In genomic region chrX:107178742-107179141, GRCm38 (mm10) we compare ENCODE assay signal across 24 mouse cellular contexts. TPM values are rescaled to one million over a fixed set of nuclear protein-coding genes. Genes with fewer than 3 reads are reported as not detected.
A peak's percentile ranks its signal among the peaks of the same experiment; 100 is the strongest.
DNase-seq lines count a peak whose midpoint lies in the region; ATAC-seq and TF ChIP-seq lines count a peak whose summit lies in the region.
"Had no signal": no experiment of that assay in that cellular context is flagged by ENCODE, and none has a peak within 500 bp of the region (broad histone marks: within the 10 kb centered on the region; RNA-seq: fewer than 3 reads in every experiment).

No protein-coding gene starts in this region.

- no peaks in the 10 kb centered on the region for H3K27me3 ChIP-seq in kidney, postnatal 0 days (ENCODE audit: insufficient read depth, low read length)
- H3K27me3 ChIP-seq in kidney, adult 2 months (replicated peaks; ENCODE audit: control insufficient read depth, insufficient read depth, low read length): no peaks in the 10 kb centered on the region
- H3K27me3 ChIP-seq: forebrain, embryonic 12.5 days; limb, embryonic 15.5 days; neural tube, embryonic 13.5 days had no signal

- no peak for TF ChIP-seq CTCF in kidney, postnatal 0 days (IDR thresholded peaks at IDR 0.05; ENCODE audit: low read depth)
- TF ChIP-seq CTCF in kidney, adult 2 months (conservative IDR thresholded peaks at IDR 0.05; ENCODE audit: insufficient read depth, insufficient read length, low read depth, low read length): no peak

- H3K36me3 ChIP-seq in kidney, postnatal 0 days (ENCODE audit: insufficient read depth, low read length): no peaks in the 10 kb centered on the region
- H3K36me3 ChIP-seq in kidney, adult 2 months (ENCODE audit: control insufficient read depth, insufficient read depth, low read length): no peaks in the 10 kb centered on the region
- H3K36me3 ChIP-seq: forebrain, embryonic 12.5 days; limb, embryonic 15.5 days; midbrain, embryonic 10.5 days; neural tube, embryonic 13.5 days had no signal

- H3K4me2 ChIP-seq in kidney, postnatal 0 days (ENCODE audit: low read length): no peak overlapping the region
- H3K4me2 ChIP-seq: forebrain, embryonic 12.5 days; heart, embryonic 11.5 days; limb, embryonic 15.5 days; lung, embryonic 14.5 days; neural tube, embryonic 13.5 days had no signal

- no peaks in the 10 kb centered on the region for H3K9me3 ChIP-seq in kidney, postnatal 0 days (replicated peaks; ENCODE audit: low read length)
- H3K9me3 ChIP-seq: forebrain, embryonic 12.5 days; limb, embryonic 15.5 days; neural tube, embryonic 13.5 days had no signal

- 59% methylated on average over 1 of the region's 1 CpGs for WGBS in kidney, postnatal 0 days
- 21% methylated on average over 1 of the region's 1 CpGs for WGBS in kidney, adult 2 months

- no peaks in the 10 kb centered on the region for H3K4me1 ChIP-seq in kidney, postnatal 0 days (replicated peaks; ENCODE audit: insufficient read depth, low read length)
- no peaks in the 10 kb centered on the region for H3K4me1 ChIP-seq in kidney, adult 2 months (ENCODE audit: control insufficient read depth, insufficient read depth, low read length)
- H3K4me1 ChIP-seq: forebrain, embryonic 12.5 days; limb, embryonic 15.5 days; midbrain, embryonic 10.5 days; neural tube, embryonic 13.5 days had no signal

- no peak overlapping the region for H3K27ac ChIP-seq in kidney, postnatal 0 days
- no peak overlapping the region for H3K27ac ChIP-seq in kidney, adult 2 months (ENCODE audit: insufficient read depth, low read depth, low read length)
- H3K27ac ChIP-seq: forebrain, embryonic 12.5 days; hindbrain, postnatal 0 days; limb, embryonic 15.5 days; midbrain, embryonic 10.5 days; neural tube, embryonic 13.5 days; stomach, postnatal 0 days had no signal

- H3K4me3 ChIP-seq in kidney, postnatal 0 days (replicated peaks; ENCODE audit: low read depth, low read length): no peak overlapping the region
- no peak overlapping the region for H3K4me3 ChIP-seq in kidney, adult 2 months (ENCODE audit: insufficient read depth, low read depth, low read length)
- H3K4me3 ChIP-seq: forebrain, embryonic 12.5 days; limb, embryonic 15.5 days; midbrain, embryonic 10.5 days; neural tube, embryonic 13.5 days had no signal

- ATAC-seq in kidney, postnatal 0 days (replicated peaks; ENCODE audit: low FRiP score, low read depth): no peak
- ATAC-seq in common myeloid progenitor, adult 5-6 weeks (replicated peaks; ENCODE audit: low read depth, poor library complexity, severe bottlenecking): peak; percentile 89
- ATAC-seq in monocyte, adult 5-6 weeks (replicated peaks; ENCODE audit: insufficient number of reproducible peaks, low FRiP score, low TSS enrichment, poor library complexity, severe bottlenecking): peak; percentile 86
- ATAC-seq: hindbrain, postnatal 0 days; Patski had no signal

- H3K9ac ChIP-seq in kidney, postnatal 0 days (ENCODE audit: low read depth, low read length): no peak overlapping the region
- H3K9ac ChIP-seq: forebrain, embryonic 12.5 days; limb, embryonic 15.5 days; lung, embryonic 14.5 days; neural tube, embryonic 13.5 days had no signal

- DNase-seq in kidney, postnatal 0 days (ENCODE audit: low spot score): peak; percentile 5
- no peak for DNase-seq in kidney, adult 2 months
- DNase-seq in CD4-positive helper T cell, adult 2 months (ENCODE audit: low read depth, low spot score): peak; percentile 12
- DNase-seq in heart, postnatal 36 days: no peak
- DNase-seq in layer of hippocampus, adult 11-12 months (ENCODE audit: low spot score): no peak
- DNase-seq in right cerebral cortex, postnatal 14 days: no peak
- DNase-seq: adrenal gland, postnatal 36 days; cerebellum, adult 9-11 months; embryo, embryonic 11 days; gastrocnemius, postnatal 25 days; heart, postnatal 14 days; kidney, adult 8-10 months; lung, embryonic 14.5 days; thymus, postnatal 14 days had no signal

- intact Hi-C loops in heart, postnatal 36 days (cut with DNase I): no loop called here

- no peak for TF ChIP-seq POLR2A in kidney, adult 2 months (IDR thresholded peaks at IDR 0.05; ENCODE audit: low read depth, low read length)

RNA-seq across cellular contexts. Expression of gene P2ry10b, which starts 30.0 kb away (rescaled TPM):
- 0.74 and 0.77 TPM in 2 replicates for polyA plus RNA-seq in kidney, postnatal 0 days (2015; fragmentation: Nextera tagmentation; extraction: Ambion mirVana)
- polyA plus RNA-seq in kidney, adult 2 months (2012; rRNA removed): 1.2 and 2.7 TPM in 2 replicates
- 0.58 and 1.1 TPM in 2 replicates for total RNA-seq in common myeloid progenitor, adult 5-6 weeks (2017)
- total RNA-seq in monocyte, adult 5-6 weeks (2017): 34.3 to 39.3 TPM (median 36.2 TPM) in 3 replicates
- total RNA-seq in heart, postnatal 36 days (2021): 1 to 10 TPM in 1 of 2 experiments, under 1 TPM in 1; 0.97 to 1.2 TPM
- polyA plus RNA-seq: Patski had no signal

Comparison
In these comparisons a context has a peak if more than half of its experiments do, and no peak if none do; other contexts are left out.
1. DNase-seq: peak in kidney, postnatal 0 days (single experiment) and CD4-positive helper T cell, adult 2 months (single experiment); none in kidney, adult 2 months (single experiment), heart, postnatal 36 days (0 of 2), layer of hippocampus, adult 11-12 months (single experiment) and right cerebral cortex, postnatal 14 days (single experiment).
2. RNA of gene P2ry10b, which starts 30.0 kb away (total RNA-seq): 34.3 to 39.3 TPM in monocyte, adult 5-6 weeks; 0.97 to 1.2 TPM in heart, postnatal 36 days and 0.58 to 1.1 TPM in common myeloid progenitor, adult 5-6 weeks; every median in the first group is over 10 times any median in the second.